Mouse (Mus musculus): ENCODE measurements around the gene Sema4d. TPM values are rescaled to one million over a fixed set of nuclear protein-coding genes. Genes with fewer than 3 reads are reported as not detected.
A peak's percentile ranks its signal among the peaks of the same experiment; 100 is the strongest.

Sema4d gene
- total and polyA plus RNA-seq, 2 experiments from 2014 or later, result 13.7 to 33.1 TPM

DNA sequence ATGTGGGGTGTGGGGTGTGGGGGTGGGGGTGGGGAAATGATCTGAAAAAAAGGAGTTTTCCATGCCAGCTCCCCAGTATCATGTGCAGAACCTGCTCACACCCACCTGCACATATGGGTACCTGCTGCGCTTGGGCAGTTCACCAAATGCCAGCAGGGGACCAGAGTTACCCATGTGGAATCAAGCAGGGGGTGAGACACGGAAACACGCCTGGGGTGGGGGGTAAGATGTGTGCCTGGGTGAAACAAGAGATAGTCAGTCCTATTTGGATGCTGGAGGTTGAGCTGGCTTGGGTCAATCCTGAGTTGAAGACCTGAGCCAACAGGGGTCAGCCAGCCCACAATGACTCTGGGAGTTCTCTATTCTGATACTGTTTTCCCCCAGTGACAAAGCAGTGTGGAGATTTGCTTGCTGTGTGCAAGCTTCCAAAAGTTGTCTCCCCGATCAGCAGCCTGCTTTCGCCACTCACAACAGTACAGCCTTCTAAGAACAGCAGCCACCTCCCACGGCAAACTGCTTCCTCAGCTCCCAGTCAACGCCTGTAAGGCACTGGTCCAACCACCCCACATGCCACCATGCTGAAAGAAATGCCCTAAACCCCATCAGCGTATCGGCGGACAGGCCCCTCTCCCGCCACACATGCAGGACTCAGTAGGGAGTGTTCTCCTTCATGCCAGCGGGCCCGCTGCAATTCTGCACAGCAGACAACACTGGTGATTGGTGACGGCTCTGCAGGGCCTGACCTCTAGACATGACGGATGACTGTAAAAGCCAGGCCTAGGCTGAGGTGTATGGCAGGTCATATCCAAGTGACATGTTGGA lies 41.0 kb downstream of the Sema4d start:
- Histone ChIP-seq H3K4me2 (ENCODE audit: low read depth, low read length) (peak overlapping the region; percentile 1; the same call in 1 of the 2 replicates), H3K4me1 (ENCODE audit: insufficient read depth, low read length) (peaks cover 19% of the 10 kb centered on the region), H3K27me3 (ENCODE audit: insufficient read depth, low read length) (no peaks in the 10 kb centered on the region), H3K9ac (replicated peaks; ENCODE audit: low read length) (0 out of 2 replicates have a peak overlapping the region, but pooled peaks have one; percentile 28), H3K27ac (no peak overlapping the region; the same call in 1 of the 2 replicates), H3K36me3 (ENCODE audit: insufficient read depth, low read length) (no peaks in the 10 kb centered on the region), H3K4me3 (ENCODE audit: low read length) (no peak overlapping the region), H3K9me3 (ENCODE audit: low read length) (no peaks in the 10 kb centered on the region)
- ATAC-seq (peak; percentile 12), DNase-seq (ENCODE audit: low spot score) (peak; percentile 39)
- 29% methylated on average over 15 of the region's 15 CpGs for whole genome bisulfite sequencing
- TF ChIP-seq CTCF (IDR thresholded peaks at IDR 0.05; ENCODE audit: low read depth), result no peak

DNA sequence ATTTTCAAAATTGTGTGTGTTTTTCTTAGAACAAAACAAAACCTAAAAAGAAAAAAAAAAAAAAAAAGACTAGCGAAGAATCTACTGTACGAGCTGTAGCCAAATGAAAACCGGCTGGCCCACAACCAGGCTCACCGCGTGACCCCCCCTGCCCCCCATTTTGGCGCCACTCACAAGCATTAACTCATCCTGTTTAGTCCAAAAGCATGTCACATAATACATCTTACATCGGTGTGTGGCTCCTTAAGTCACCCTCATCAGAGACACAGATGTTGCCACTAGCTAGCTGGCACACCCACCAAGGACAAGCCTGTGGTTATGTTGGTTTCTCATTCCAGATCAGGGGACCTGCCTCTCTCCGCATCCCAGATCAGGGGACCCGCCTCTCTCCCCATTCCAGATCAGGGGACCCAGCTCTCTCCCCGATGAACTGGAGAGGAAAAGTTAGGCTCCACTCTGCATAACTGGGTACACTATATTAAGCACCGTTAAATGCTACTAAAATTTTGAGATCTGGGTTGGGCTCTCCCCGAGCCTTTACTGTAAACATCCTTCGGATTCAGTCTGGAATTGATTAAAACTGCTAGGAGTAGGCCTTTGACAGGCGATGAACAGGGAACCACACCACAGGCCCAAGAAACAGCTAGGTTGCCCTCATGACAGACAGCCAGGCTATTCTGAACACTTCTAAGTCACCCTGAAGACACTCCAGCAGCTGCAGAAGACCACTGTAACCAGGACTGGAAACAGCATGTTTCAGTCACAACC lies 43.8 kb downstream of the Sema4d start:
- no peak for TF ChIP-seq CTCF (IDR thresholded peaks at IDR 0.05; ENCODE audit: low read depth)
- Histone ChIP-seq H3K36me3 (ENCODE audit: insufficient read depth, low read length) (no peaks in the 10 kb centered on the region), H3K27ac (no peak overlapping the region), H3K9me3 (ENCODE audit: low read length) (no peaks in the 10 kb centered on the region), H3K4me2 (ENCODE audit: low read depth, low read length) (no peak overlapping the region), H3K27me3 (ENCODE audit: insufficient read depth, low read length) (no peaks in the 10 kb centered on the region), H3K9ac (replicated peaks; ENCODE audit: low read length) (no peak overlapping the region), H3K4me3 (ENCODE audit: low read length) (no peak overlapping the region), H3K4me1 (ENCODE audit: insufficient read depth, low read length) (peaks cover 18% of the 10 kb centered on the region)
- DNase-seq (ENCODE audit: low spot score) (no peak), ATAC-seq (no peak)
- 85% methylated on average over 14 of the region's 14 CpGs for whole genome bisulfite sequencing

DNA sequence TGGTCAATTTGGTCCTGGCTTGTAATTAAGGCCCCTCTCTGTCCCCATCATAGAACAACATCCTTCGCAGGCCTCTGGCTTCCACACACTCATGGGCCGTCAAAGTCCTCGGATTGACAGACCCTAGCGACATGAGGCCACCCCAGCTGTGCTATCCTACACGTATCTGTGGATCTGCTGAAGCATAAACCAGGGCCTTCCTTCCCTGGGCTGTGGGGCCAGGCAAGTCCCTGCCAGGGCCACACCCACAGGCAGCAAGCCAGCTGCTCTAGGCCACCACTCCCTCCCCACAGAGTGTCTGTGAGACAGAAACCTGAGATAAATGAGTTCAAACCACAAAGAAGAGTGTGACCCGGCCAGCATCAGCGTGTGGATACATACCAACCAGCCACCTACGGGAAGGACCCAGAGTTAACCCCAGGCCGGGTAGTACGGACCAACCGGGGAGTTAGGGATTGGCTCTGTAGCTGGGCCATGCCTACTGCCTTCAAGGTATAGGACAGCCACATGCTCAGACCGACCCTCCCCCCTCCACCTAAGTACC lies 45.5 kb downstream of the Sema4d start:
- H3K4me3 ChIP-seq (ENCODE audit: low read length), result no peak overlapping the region
- H3K36me3 ChIP-seq (ENCODE audit: insufficient read depth, low read length), result no peaks in the 10 kb centered on the region
- H3K9ac ChIP-seq (replicated peaks; ENCODE audit: low read length), result no peak overlapping the region
- H3K4me1 ChIP-seq (ENCODE audit: insufficient read depth, low read length), result peaks cover 7% of the 10 kb centered on the region; the same call in 1 of the 2 replicates
- TF ChIP-seq CTCF (IDR thresholded peaks at IDR 0.05; ENCODE audit: low read depth), result no peak
- 65% methylated on average over 12 of the region's 12 CpGs for WGBS
- no peaks in the 10 kb centered on the region for H3K9me3 ChIP-seq (ENCODE audit: low read length)
- no peak overlapping the region for H3K27ac ChIP-seq
- ATAC-seq, result no peak; the same call in 1 of the 2 replicates
- H3K4me2 ChIP-seq (ENCODE audit: low read depth, low read length), result no peak overlapping the region
- H3K27me3 ChIP-seq (ENCODE audit: insufficient read depth, low read length), result no peaks in the 10 kb centered on the region
- peak; percentile 14 for DNase-seq (ENCODE audit: low spot score)

DNA sequence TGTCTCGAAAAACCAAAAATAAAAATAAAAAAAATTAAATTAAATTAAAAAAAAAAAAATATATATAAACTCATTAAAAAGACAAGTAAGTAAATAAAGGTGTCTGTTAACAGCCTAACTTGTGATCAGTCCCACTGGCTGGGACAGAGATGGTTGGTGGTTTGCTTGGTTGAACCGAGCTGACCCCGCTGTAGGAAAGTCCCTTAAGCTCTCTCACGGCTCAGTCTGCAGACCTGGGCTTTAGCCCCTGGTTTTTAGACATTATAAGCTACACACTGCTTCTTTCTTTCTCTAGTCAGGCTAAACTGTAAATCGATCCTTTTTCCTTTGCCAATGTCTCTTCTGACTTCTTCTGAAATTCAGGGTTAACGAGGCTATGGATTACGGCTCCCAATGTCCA lies 46.5 kb downstream of the Sema4d start:
- H3K4me2 ChIP-seq (ENCODE audit: low read depth, low read length), result no peak overlapping the region
- no peak overlapping the region for H3K9ac ChIP-seq (replicated peaks; ENCODE audit: low read length)
- no peaks in the 10 kb centered on the region for H3K27me3 ChIP-seq (ENCODE audit: insufficient read depth, low read length)
- no peak for ATAC-seq
- no peak overlapping the region for H3K27ac ChIP-seq
- peaks cover 2% of the 10 kb centered on the region; the same call in 1 of the 2 replicates for H3K4me1 ChIP-seq (ENCODE audit: insufficient read depth, low read length)
- no peaks in the 10 kb centered on the region for H3K9me3 ChIP-seq (ENCODE audit: low read length)
- no peak for DNase-seq (ENCODE audit: low spot score)
- 88% methylated on average over 7 of the region's 7 CpGs for WGBS
- H3K4me3 ChIP-seq (ENCODE audit: low read length), result no peak overlapping the region
- no peaks in the 10 kb centered on the region for H3K36me3 ChIP-seq (ENCODE audit: insufficient read depth, low read length)
- no peak for TF ChIP-seq CTCF (IDR thresholded peaks at IDR 0.05; ENCODE audit: low read depth)

DNA sequence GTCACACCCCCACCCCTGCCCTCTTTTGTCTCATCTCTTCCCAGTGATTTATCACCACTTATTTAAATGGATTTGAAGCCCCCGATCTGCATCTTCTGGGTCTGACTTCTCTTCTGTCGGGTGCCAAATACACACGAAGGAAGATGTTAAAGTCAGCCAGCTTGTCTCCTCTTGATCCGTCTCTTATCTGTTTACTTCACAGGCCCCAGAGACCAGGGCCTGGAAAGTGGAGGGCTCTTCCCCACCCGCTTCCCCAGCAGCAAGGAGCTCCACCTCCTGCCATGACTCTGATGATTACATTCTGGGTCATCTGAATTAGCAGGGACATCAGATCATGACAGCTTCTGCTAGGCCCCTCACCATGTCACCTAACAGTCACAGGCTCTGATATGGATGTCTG lies 47.7 kb downstream of the Sema4d start:
- Histone ChIP-seq H3K4me2 (ENCODE audit: low read depth, low read length) (no peak overlapping the region), H3K9ac (replicated peaks; ENCODE audit: low read length) (0 out of 2 replicates have a peak overlapping the region, but pooled peaks have one; percentile 3), H3K9me3 (ENCODE audit: low read length) (no peaks in the 10 kb centered on the region), H3K4me3 (ENCODE audit: low read length) (no peak overlapping the region), H3K36me3 (ENCODE audit: insufficient read depth, low read length) (no peaks in the 10 kb centered on the region), H3K4me1 (ENCODE audit: insufficient read depth, low read length) (0 out of 2 replicates have a peak, but pooled peaks cover 2% of the 10 kb centered on the region), H3K27me3 (ENCODE audit: insufficient read depth, low read length) (no peaks in the 10 kb centered on the region), H3K27ac (no peak overlapping the region)
- DNase-seq (ENCODE audit: low spot score), result no peak
- no peak for TF ChIP-seq CTCF (IDR thresholded peaks at IDR 0.05; ENCODE audit: low read depth)
- 55% methylated on average over 5 of the region's 5 CpGs for WGBS
- no peak for ATAC-seq

DNA sequence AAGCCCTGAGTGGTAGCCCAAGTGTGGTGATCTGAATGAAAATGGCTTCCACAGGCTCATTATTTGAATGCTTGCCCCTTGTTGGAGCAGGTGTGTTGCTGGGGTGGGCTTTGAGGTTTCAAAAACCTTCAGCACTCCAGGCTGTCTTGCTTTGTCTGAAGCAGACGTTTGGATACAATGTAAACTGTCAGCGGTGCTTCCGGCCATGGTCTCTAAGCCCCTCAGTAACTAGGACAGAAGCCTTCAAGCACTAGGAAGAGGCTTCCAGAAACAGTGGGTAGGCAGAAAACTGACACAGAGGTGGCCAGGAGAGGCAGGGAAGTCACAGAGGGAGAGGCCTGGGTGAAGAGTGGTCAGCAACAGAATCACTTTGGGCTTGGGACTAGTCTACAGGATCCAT lies 49.7 kb downstream of the Sema4d start:
- Histone ChIP-seq H3K4me2 (ENCODE audit: low read depth, low read length) (no peak overlapping the region), H3K27me3 (ENCODE audit: insufficient read depth, low read length) (no peaks in the 10 kb centered on the region), H3K27ac (no peak overlapping the region), H3K36me3 (ENCODE audit: insufficient read depth, low read length) (no peaks in the 10 kb centered on the region), H3K4me3 (ENCODE audit: low read length) (no peak overlapping the region), H3K9me3 (ENCODE audit: low read length) (no peaks in the 10 kb centered on the region), H3K4me1 (ENCODE audit: insufficient read depth, low read length) (0 out of 2 replicates have a peak, but pooled peaks cover 2% of the 10 kb centered on the region), H3K9ac (replicated peaks; ENCODE audit: low read length) (no peak overlapping the region)
- DNase-seq (ENCODE audit: low spot score), result no peak
- TF ChIP-seq CTCF (IDR thresholded peaks at IDR 0.05; ENCODE audit: low read depth), result no peak
- no peak for ATAC-seq
- WGBS, result 68% methylated on average over 3 of the region's 3 CpGs

All from hindbrain, postnatal 0 days (tissue).